ENCODE assay signal across 22 mouse cellular contexts in the genomic region with DNA sequence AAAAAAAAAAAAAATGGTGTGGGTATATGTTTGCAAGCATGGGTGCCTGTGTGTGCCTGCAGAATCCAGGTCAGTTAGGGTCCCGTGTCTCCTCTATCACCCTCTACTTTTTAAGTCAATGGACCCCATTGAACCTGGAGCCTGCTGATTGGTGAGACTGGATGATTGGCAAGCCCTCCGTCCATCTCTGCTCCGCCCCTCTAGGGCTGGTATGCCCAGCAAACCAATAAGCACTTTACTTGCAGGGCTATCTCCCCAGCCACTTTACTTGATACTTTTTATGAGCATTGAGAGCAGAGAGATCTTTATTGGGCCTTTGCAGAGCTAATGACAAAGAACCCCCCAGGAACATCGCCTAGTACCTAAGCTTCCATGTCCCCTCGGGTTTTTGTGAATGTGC. TPM values are rescaled to one million over a fixed set of nuclear protein-coding genes. Genes with fewer than 3 reads are reported as not detected.
A peak's percentile ranks its signal among the peaks of the same experiment; 100 is the strongest.
DNase-seq lines count a peak whose midpoint lies in the region; ATAC-seq and TF ChIP-seq lines count a peak whose summit lies in the region.
"Had no signal": no experiment of that assay in that cellular context is flagged by ENCODE, and none has a peak within 500 bp of the region (broad histone marks: within the 10 kb centered on the region; RNA-seq: fewer than 3 reads in every experiment).

No protein-coding gene starts in this region.

- H3K4me1 ChIP-seq in liver, postnatal 0 days (ENCODE audit: insufficient read depth): peaks cover 21% of the 10 kb centered on the region
- H3K4me1 ChIP-seq in stomach, embryonic 16.5 days (ENCODE audit: control insufficient read depth, insufficient read depth, low read length): peaks cover 10% of the 10 kb centered on the region; the same call in 1 of the 2 replicates
- no peaks in the 10 kb centered on the region; the same call in 1 of the 2 replicates for H3K4me1 ChIP-seq in stomach, postnatal 0 days (replicated peaks; ENCODE audit: control insufficient read depth, insufficient read depth)
- peaks cover 35% of the 10 kb centered on the region for H3K4me1 ChIP-seq in limb, embryonic 12.5 days (replicated peaks)
- peaks cover 16 to 35% of the 10 kb centered on the region in 2 experiments for H3K4me1 ChIP-seq in liver, embryonic 14.5 days (replicated peaks; ENCODE audit: control insufficient read depth in 2 of 2, insufficient read depth in 2 of 2, low read length in 1 of 2)

- TF ChIP-seq EP300 in liver, postnatal 0 days (IDR thresholded peaks at IDR 0.05; ENCODE audit: low read depth): no peak
- no peak for TF ChIP-seq EP300 in stomach, postnatal 0 days (optimal IDR thresholded peaks at IDR 0.05)
- no peak for TF ChIP-seq EP300 in liver, embryonic 14.5 days (IDR thresholded peaks at IDR 0.05; ENCODE audit: low read depth)

- H3K27ac ChIP-seq in liver, postnatal 0 days (ENCODE audit: low read depth): no peak overlapping the region
- H3K27ac ChIP-seq in stomach, embryonic 16.5 days (ENCODE audit: low read length): no peak overlapping the region
- H3K27ac ChIP-seq in stomach, postnatal 0 days (replicated peaks): no peak overlapping the region
- H3K27ac ChIP-seq in limb, embryonic 12.5 days: 0 out of 2 replicates have a peak overlapping the region, but pooled peaks have one; percentile 13
- no peak overlapping the region for H3K27ac ChIP-seq in liver, embryonic 14.5 days
- no peak overlapping the region for H3K27ac ChIP-seq in gastrocnemius, adult 2 months
- H3K27ac ChIP-seq: embryonic facial prominence, embryonic 15.5 days; forebrain, embryonic 15.5 days; heart, adult 2 months; hindbrain, embryonic 15.5 days had no signal

- no peak overlapping the region for H3K4me2 ChIP-seq in liver, postnatal 0 days (ENCODE audit: low read depth, low read length)
- no peak overlapping the region for H3K4me2 ChIP-seq in stomach, embryonic 16.5 days (ENCODE audit: low read depth, low read length)
- no peak overlapping the region for H3K4me2 ChIP-seq in stomach, postnatal 0 days (replicated peaks; ENCODE audit: low read depth)
- no peak overlapping the region for H3K4me2 ChIP-seq in limb, embryonic 12.5 days
- H3K4me2 ChIP-seq in liver, embryonic 14.5 days (ENCODE audit: low read depth): no peak overlapping the region
- H3K4me2 ChIP-seq: embryonic facial prominence, embryonic 15.5 days; forebrain, embryonic 15.5 days; heart, embryonic 12.5 days; hindbrain, embryonic 15.5 days had no signal

- peak; percentile 53 for DNase-seq in liver
- DNase-seq in liver, postnatal 0 days: no peak
- DNase-seq in stomach, postnatal 0 days (ENCODE audit: low spot score): no peak
- no peak for DNase-seq in liver, embryonic 14.5 days (ENCODE audit: low read depth in 3 of 3, low spot score in 3 of 3)
- DNase-seq in gastrocnemius, adult 2 months: no peak
- DNase-seq in adrenal gland, postnatal 10 days: no peak
- DNase-seq: adrenal gland, adult 2 months; adrenal gland, postnatal 36 days; cerebellum, adult 2 months; cerebellum, postnatal 10 days; embryo, embryonic 11 days; gastrocnemius, postnatal 14 days; heart, adult 2 months; heart, postnatal 36 days had no signal

- H3K9me3 ChIP-seq in liver, postnatal 0 days (ENCODE audit: low read length): no peaks in the 10 kb centered on the region
- H3K9me3 ChIP-seq in stomach, embryonic 16.5 days (replicated peaks; ENCODE audit: control insufficient read depth, low read length): no peaks in the 10 kb centered on the region
- H3K9me3 ChIP-seq in stomach, postnatal 0 days (ENCODE audit: control insufficient read depth, low read length): no peaks in the 10 kb centered on the region
- no peaks in the 10 kb centered on the region for H3K9me3 ChIP-seq in limb, embryonic 12.5 days
- no peaks in the 10 kb centered on the region for H3K9me3 ChIP-seq in liver, embryonic 14.5 days (ENCODE audit: control insufficient read depth, low read length)
- H3K9me3 ChIP-seq: embryonic facial prominence, embryonic 15.5 days; forebrain, embryonic 15.5 days; heart, embryonic 12.5 days; hindbrain, embryonic 15.5 days had no signal

- no peak for ATAC-seq in liver, postnatal 0 days
- no peak for ATAC-seq in stomach, embryonic 16.5 days (ENCODE audit: insufficient read depth, low FRiP score)
- no peak for ATAC-seq in stomach, postnatal 0 days (ENCODE audit: low FRiP score, low TSS enrichment)
- no peak for ATAC-seq in limb, embryonic 12.5 days (ENCODE audit: insufficient number of reproducible peaks, insufficient read depth, low FRiP score, low TSS enrichment, low read depth)
- ATAC-seq in liver, embryonic 14.5 days (ENCODE audit: insufficient read depth): peak; percentile 31; the same call in 1 of the 2 replicates
- ATAC-seq: forebrain, embryonic 15.5 days had no signal

- 74% methylated on average over 5 of the region's 5 CpGs for WGBS in liver, postnatal 0 days (ENCODE audit: insufficient replicate concordance)
- WGBS in stomach, embryonic 16.5 days: 77% methylated on average over 5 of the region's 5 CpGs
- 87% methylated on average over 5 of the region's 5 CpGs for WGBS in stomach, postnatal 0 days
- WGBS in limb, embryonic 12.5 days: 73% methylated on average over 5 of the region's 5 CpGs
- 64% methylated on average over 5 of the region's 5 CpGs for WGBS in liver, embryonic 14.5 days (ENCODE audit: insufficient replicate concordance)

- TF ChIP-seq CTCF in liver, postnatal 0 days (IDR thresholded peaks at IDR 0.05; ENCODE audit: low read depth): no peak
- TF ChIP-seq CTCF in stomach, postnatal 0 days (IDR thresholded peaks at IDR 0.05; ENCODE audit: low read depth): no peak
- TF ChIP-seq CTCF in liver, embryonic 14.5 days (IDR thresholded peaks at IDR 0.05; ENCODE audit: low read depth): no peak
- TF ChIP-seq CTCF in gastrocnemius, adult 2 months (IDR thresholded peaks at IDR 0.05): no peak

- no peak overlapping the region for H3K9ac ChIP-seq in liver, postnatal 0 days (replicated peaks)
- 0 out of 2 replicates have a peak overlapping the region, but pooled peaks have one; percentile 8 for H3K9ac ChIP-seq in stomach, embryonic 16.5 days (ENCODE audit: low read length)
- no peak overlapping the region for H3K9ac ChIP-seq in stomach, postnatal 0 days (ENCODE audit: low read length)
- no peak overlapping the region for H3K9ac ChIP-seq in limb, embryonic 12.5 days (replicated peaks)
- no peak overlapping the region for H3K9ac ChIP-seq in liver, embryonic 14.5 days (replicated peaks)
- H3K9ac ChIP-seq: embryonic facial prominence, embryonic 15.5 days; forebrain, embryonic 15.5 days; heart, embryonic 12.5 days; hindbrain, embryonic 15.5 days had no signal

- H3K4me3 ChIP-seq in liver, postnatal 0 days (ENCODE audit: low read depth, low read length): no peak overlapping the region
- H3K4me3 ChIP-seq in stomach, embryonic 16.5 days (replicated peaks; ENCODE audit: low read length): no peak overlapping the region
- H3K4me3 ChIP-seq in stomach, postnatal 0 days (ENCODE audit: low read depth, low read length): no peak overlapping the region
- no peak overlapping the region for H3K4me3 ChIP-seq in limb, embryonic 12.5 days (replicated peaks)
- no peak overlapping the region for H3K4me3 ChIP-seq in liver, embryonic 14.5 days (ENCODE audit: insufficient read depth in 1 of 2, low read depth in 2 of 2, low read length in 2 of 2)
- no peak overlapping the region for H3K4me3 ChIP-seq in gastrocnemius, adult 2 months
- H3K4me3 ChIP-seq: embryonic facial prominence, embryonic 15.5 days; erythroblast, embryonic 14.5 days; forebrain, embryonic 15.5 days; heart, adult 2 months; heart, embryonic 12.5 days; hindbrain, embryonic 15.5 days had no signal

- H3K36me3 ChIP-seq in liver, postnatal 0 days (replicated peaks; ENCODE audit: insufficient read depth, low read length): no peaks in the 10 kb centered on the region
- no peaks in the 10 kb centered on the region for H3K36me3 ChIP-seq in stomach, embryonic 16.5 days (ENCODE audit: control insufficient read depth, insufficient read depth, low read length)
- no peaks in the 10 kb centered on the region for H3K36me3 ChIP-seq in stomach, postnatal 0 days (ENCODE audit: control insufficient read depth, insufficient read depth, low read length)
- no peaks in the 10 kb centered on the region for H3K36me3 ChIP-seq in limb, embryonic 12.5 days
- no peaks in the 10 kb centered on the region for H3K36me3 ChIP-seq in liver, embryonic 14.5 days (replicated peaks; ENCODE audit: control insufficient read depth, insufficient read depth, low read depth)
- H3K36me3 ChIP-seq: embryonic facial prominence, embryonic 15.5 days; forebrain, embryonic 15.5 days; heart, embryonic 12.5 days; hindbrain, embryonic 15.5 days had no signal

- H3K27me3 ChIP-seq in liver, postnatal 0 days (ENCODE audit: insufficient read depth, low read length): no peaks in the 10 kb centered on the region
- no peaks in the 10 kb centered on the region for H3K27me3 ChIP-seq in stomach, embryonic 16.5 days (ENCODE audit: control insufficient read depth, insufficient read depth, low read length)
- no peaks in the 10 kb centered on the region for H3K27me3 ChIP-seq in stomach, postnatal 0 days (ENCODE audit: control insufficient read depth, insufficient read depth, low read length)
- no peaks in the 10 kb centered on the region for H3K27me3 ChIP-seq in limb, embryonic 12.5 days
- no peaks in the 10 kb centered on the region for H3K27me3 ChIP-seq in liver, embryonic 14.5 days (ENCODE audit: control insufficient read depth, insufficient read depth, low read length)
- H3K27me3 ChIP-seq: CH12.LX; embryonic facial prominence, embryonic 15.5 days; forebrain, embryonic 15.5 days; heart, embryonic 12.5 days; hindbrain, embryonic 15.5 days had no signal

- intact Hi-C loops in gastrocnemius, adult 2 months (cut with DNase I): no loop called here

RNA-seq across cellular contexts. Expression of a gene that starts 54.3 kb away (rescaled TPM):
- polyA plus RNA-seq in liver, postnatal 0 days (2015; fragmentation: Nextera tagmentation; extraction: Ambion mirVana): 36.8 TPM in 2 replicates
- 58.9 and 64.9 TPM in 2 replicates for polyA plus RNA-seq in stomach, embryonic 16.5 days (2015; fragmentation: Nextera tagmentation; extraction: Ambion mirVana)
- 264 and 268 TPM in 2 replicates for polyA plus RNA-seq in stomach, postnatal 0 days (2015; fragmentation: Nextera tagmentation; extraction: Ambion mirVana)
- 1.1 and 1.4 TPM in 2 replicates for polyA plus RNA-seq in limb, embryonic 12.5 days (2016; fragmentation: Nextera tagmentation; extraction: Ambion mirVana)
- 2.8 and 3.6 TPM in 2 replicates for polyA plus RNA-seq in liver, embryonic 14.5 days (2012; rRNA removed)
- polyA plus RNA-seq in liver, embryonic 14.5 days (2014; fragmentation: Nextera tagmentation; extraction: Ambion mirVana): 19.0 and 20.8 TPM in 2 replicates
- under 1 TPM; 0.39 to 0.61 TPM for total RNA-seq in gastrocnemius, adult 2 months (2021)
- 10 to 100 TPM; 45.3 to 46.4 TPM for total RNA-seq in adrenal gland, postnatal 10 days (2021)
- polyA plus RNA-seq: erythroblast, embryonic 14.5 days had no signal
